Mouse (Mus musculus) midbrain, embryonic 12.5 days (tissue): Measurements from ENCODE around the gene Piwil4. TPM values are rescaled to one million over a fixed set of nuclear protein-coding genes. Genes with fewer than 3 reads are reported as not detected.

Experiments used
- ATAC-seq: fragments of 200-750 bp; cut with Nextera tagmentation; 2 replicates; pipeline ENCODE4 v1.8.0; 2017; ENCODE audit warnings: low read depth, moderate TSS enrichment, moderate library complexity; ENCODE audit not compliant: low FRiP score
- H3K27ac ChIP-seq: fragments of 300-500 bp; sonication (generic); replicated peaks from 2 replicates; pipeline ENCODE4 v1.5.1; 2016; ENCODE audit warnings: mild to moderate bottlenecking
- H3K27me3 ChIP-seq: fragments of 300-500 bp; sonication (generic); 2 replicates; pipeline ENCODE4 v1.6.1; 2016; ENCODE audit warnings: mild to moderate bottlenecking
- H3K36me3 ChIP-seq: fragments of 300-500 bp; sonication (generic); 2 replicates; pipeline ENCODE4 v1.6.1; 2016
- H3K4me1 ChIP-seq: fragments of 300-500 bp; sonication (generic); 2 replicates; pipeline ENCODE4 v1.6.1; 2016
- H3K4me2 ChIP-seq: fragments of 300-500 bp; sonication (generic); replicated peaks from 2 replicates; pipeline ENCODE4 v1.6.1; 2016; ENCODE audit warnings: mild to moderate bottlenecking, moderate library complexity
- H3K4me3 ChIP-seq: fragments of 300-500 bp; sonication (generic); 2 replicates; pipeline ENCODE4 v1.5.1; 2016; ENCODE audit warnings: mild to moderate bottlenecking
- H3K9ac ChIP-seq: fragments of 300-500 bp; sonication (generic); replicated peaks from 2 replicates; pipeline ENCODE4 v1.6.1; 2016; ENCODE audit warnings: mild to moderate bottlenecking, moderate library complexity
- H3K9me3 ChIP-seq: fragments of 300-500 bp; sonication (generic); 2 replicates; pipeline ENCODE4 v1.6.1; 2016; ENCODE audit warnings: mild to moderate bottlenecking
- WGBS: fragments of 180-500 bp; shearing (Covaris S2); methylation state at CpG from one replicate; pipeline ENCODE4 v1.1.7; 2016; 5-methylcytosine and 5-hydroxymethylcytosine counted together
- polyA plus RNA-seq: library from polyadenylated mRNA; unstranded; fragments of >200 nt; fragmentation: Nextera tagmentation; extraction: Ambion mirVana; gene quantifications from 2 replicates; pipeline ENCODE4 v1.2.1, GENCODE M21; 2016

The Piwil4 gene
- polyA plus RNA-seq, result 0.06 and 0.27 TPM in 2 replicates

- Histone ChIP-seq H3K27me3 (no peaks in the 10 kb centered on the region), H3K9me3 (no peaks in the 10 kb centered on the region), H3K4me1 (no peaks in the 10 kb centered on the region), H3K36me3 (no peaks in the 10 kb centered on the region), H3K4me2 (no peak within 1 kb of the TSS), H3K4me3 (no peak within 1 kb of the TSS), H3K9ac (no peak within 1 kb of the TSS), H3K27ac (no peak within 1 kb of the TSS)
- WGBS, result 88% methylated on average over 19 of the region's 19 CpGs
- no peak for ATAC-seq
These were observed at the start of gene Piwil4 for GRCm38 (mm10) chr9:14740151-14740924. Gene Piwil4 (minus strand): TSS chr9:14740733.

- Histone ChIP-seq H3K36me3 (peaks cover 40% of the 10 kb centered on the region), H3K27me3 (no peaks in the 10 kb centered on the region), H3K4me1 (peaks cover 8% of the 10 kb centered on the region), H3K4me2 (no peak overlapping the region), H3K9me3 (no peaks in the 10 kb centered on the region), H3K9ac (no peak overlapping the region), H3K27ac (no peak overlapping the region), H3K4me3 (no peak overlapping the region)
- no peak for ATAC-seq
- WGBS, result 92% methylated on average over 6 of the region's 6 CpGs
These were observed 46.8 kb upstream of the Piwil4 start for GRCm38 (mm10) chr9:14787356-14787755.

- Histone ChIP-seq H3K4me2 (peak within 1 kb of the TSS; percentile 85), H3K9me3 (no peaks in the 10 kb centered on the region), H3K27me3 (no peaks in the 10 kb centered on the region), H3K4me3 (peak within 1 kb of the TSS; percentile 73), H3K27ac (peak within 1 kb of the TSS; percentile 91), H3K4me1 (peaks cover 8% of the 10 kb centered on the region), H3K9ac (peak within 1 kb of the TSS; percentile 79), H3K36me3 (peaks cover 34% of the 10 kb centered on the region)
- ATAC-seq, result peak; percentile 99
- under 1% methylated on average over 62 of the region's 62 CpGs for WGBS
These were observed 43.8 kb upstream of the Piwil4 start, which contains the start of the genes Mre11a and Ankrd49 for GRCm38 (mm10) chr9:14784039-14785002. Gene Mre11a (plus strand): TSS chr9:14784654. Gene Ankrd49 (minus strand): TSS chr9:14784856.

GRCm38 (mm10) chr9:14778341-14778740 lies 37.8 kb upstream of the Piwil4 start:
- H3K9ac ChIP-seq, result no peak overlapping the region
- no peaks in the 10 kb centered on the region for H3K4me1 ChIP-seq
- H3K27me3 ChIP-seq, result no peaks in the 10 kb centered on the region
- H3K27ac ChIP-seq, result no peak overlapping the region
- no peaks in the 10 kb centered on the region for H3K9me3 ChIP-seq
- 55% methylated on average over 13 of the region's 13 CpGs for WGBS
- no peak overlapping the region for H3K4me2 ChIP-seq
- no peak overlapping the region for H3K4me3 ChIP-seq
- ATAC-seq, result no peak
- peaks cover 16% of the 10 kb centered on the region for H3K36me3 ChIP-seq

- no peaks in the 10 kb centered on the region for H3K27me3 ChIP-seq
- H3K27ac ChIP-seq, result no peak overlapping the region
- no peaks in the 10 kb centered on the region for H3K9me3 ChIP-seq
- WGBS, result 45% methylated on average over 2 of the region's 2 CpGs
- no peak overlapping the region for H3K4me3 ChIP-seq
- H3K9ac ChIP-seq, result no peak overlapping the region
- ATAC-seq, result no peak
- H3K4me2 ChIP-seq, result no peak overlapping the region
- H3K36me3 ChIP-seq, result no peaks in the 10 kb centered on the region
- peaks cover 7% of the 10 kb centered on the region for H3K4me1 ChIP-seq
These were observed 33.3 kb upstream of the Piwil4 start for GRCm38 (mm10) chr9:14773813-14774212.

- ATAC-seq, result no peak; the same call in 1 of the 2 replicates
- WGBS, result 89% methylated on average over 2 of the region's 2 CpGs
- Histone ChIP-seq H3K4me2 (no peak overlapping the region), H3K27me3 (peaks cover 7% of the 10 kb centered on the region; the same call in 1 of the 2 replicates), H3K9me3 (no peaks in the 10 kb centered on the region), H3K4me1 (peaks cover 7% of the 10 kb centered on the region), H3K27ac (no peak overlapping the region), H3K4me3 (no peak overlapping the region), H3K36me3 (no peaks in the 10 kb centered on the region), H3K9ac (no peak overlapping the region)
These were observed 31.5 kb upstream of the Piwil4 start for GRCm38 (mm10) chr9:14772074-14772473.

GRCm38 (mm10) chr9:14770803-14771471 lies 30.4 kb upstream of the Piwil4 start, which contains the start of gene 1700012B09Rik:
Gene 1700012B09Rik (minus strand): TSS chr9:14771030.
- Histone ChIP-seq H3K27me3 (peaks cover 7% of the 10 kb centered on the region; the same call in 1 of the 2 replicates), H3K4me2 (peak within 1 kb of the TSS; percentile 41), H3K36me3 (no peaks in the 10 kb centered on the region), H3K9me3 (no peaks in the 10 kb centered on the region), H3K9ac (no peak within 1 kb of the TSS; the same call in 1 of the 2 replicates), H3K27ac (no peak within 1 kb of the TSS), H3K4me1 (peaks cover 7% of the 10 kb centered on the region), H3K4me3 (0 out of 2 replicates have a peak within 1 kb of the TSS, but pooled peaks have one; percentile 3)
- WGBS, result 18% methylated on average over 23 of the region's 23 CpGs
- ATAC-seq, result peak; percentile 65

GRCm38 (mm10) chr9:14769811-14770210 lies 29.3 kb upstream of the Piwil4 start:
- Histone ChIP-seq H3K27ac (no peak overlapping the region), H3K36me3 (no peaks in the 10 kb centered on the region), H3K9ac (no peak overlapping the region; the same call in 1 of the 2 replicates), H3K4me1 (peaks cover 7% of the 10 kb centered on the region), H3K9me3 (no peaks in the 10 kb centered on the region), H3K4me3 (no peak overlapping the region), H3K4me2 (no peak overlapping the region), H3K27me3 (peaks cover 7% of the 10 kb centered on the region; the same call in 1 of the 2 replicates)
- WGBS, result 64% methylated on average over 5 of the region's 6 CpGs
- ATAC-seq, result no peak

- H3K4me1 ChIP-seq, result no peaks in the 10 kb centered on the region
- H3K4me2 ChIP-seq, result no peak overlapping the region
- ATAC-seq, result no peak
- WGBS, result 25% methylated on average over 7 of the region's 7 CpGs
- no peak overlapping the region for H3K27ac ChIP-seq
- peaks cover 7% of the 10 kb centered on the region; the same call in 1 of the 2 replicates for H3K27me3 ChIP-seq
- H3K36me3 ChIP-seq, result no peaks in the 10 kb centered on the region
- H3K9me3 ChIP-seq, result no peaks in the 10 kb centered on the region
- H3K4me3 ChIP-seq, result no peak overlapping the region
- no peak overlapping the region for H3K9ac ChIP-seq
These were observed 24.2 kb upstream of the Piwil4 start for GRCm38 (mm10) chr9:14764765-14765164.

- Histone ChIP-seq H3K27ac (no peak overlapping the region), H3K9ac (no peak overlapping the region), H3K4me2 (no peak overlapping the region), H3K36me3 (no peaks in the 10 kb centered on the region), H3K4me1 (no peaks in the 10 kb centered on the region), H3K9me3 (no peaks in the 10 kb centered on the region), H3K4me3 (no peak overlapping the region), H3K27me3 (peaks cover 4% of the 10 kb centered on the region; the same call in 1 of the 2 replicates)
- ATAC-seq, result no peak
These were observed 18.7 kb upstream of the Piwil4 start for GRCm38 (mm10) chr9:14759261-14759660.

- Histone ChIP-seq H3K4me1 (no peaks in the 10 kb centered on the region), H3K36me3 (no peaks in the 10 kb centered on the region), H3K27me3 (peaks cover 4% of the 10 kb centered on the region; the same call in 1 of the 2 replicates), H3K4me2 (no peak overlapping the region), H3K27ac (no peak overlapping the region), H3K9me3 (no peaks in the 10 kb centered on the region), H3K4me3 (no peak overlapping the region), H3K9ac (no peak overlapping the region)
- 84% methylated on average over 7 of the region's 7 CpGs for WGBS
- ATAC-seq, result no peak
These were observed 18.1 kb upstream of the Piwil4 start for GRCm38 (mm10) chr9:14758590-14758989.
